Mouse (Mus musculus) cerebellum, adult 11-12 months (tissue): ENCODE measurements around the gene Nat8f5.
"Not testable (repeated sequence)": the region's sequence is repeated elsewhere in the genome, so short reads cannot be mapped to it uniquely, and the experiment has no call there.

Experiments
- DNase-seq: peaks from one replicate; pipeline ENCODE4 v3.0.0; 2022

Nat8f5 gene

GRCm38 (mm10) chr6:85820837-85821236, at the start of gene Nat8f5, which contains the start of gene Nat8f6:
Nat8f5 (minus strand) TSS chr6:85820972.
Nat8f6 (minus strand) TSS chr6:85820954.
- DNase-seq = no peak

DNA sequence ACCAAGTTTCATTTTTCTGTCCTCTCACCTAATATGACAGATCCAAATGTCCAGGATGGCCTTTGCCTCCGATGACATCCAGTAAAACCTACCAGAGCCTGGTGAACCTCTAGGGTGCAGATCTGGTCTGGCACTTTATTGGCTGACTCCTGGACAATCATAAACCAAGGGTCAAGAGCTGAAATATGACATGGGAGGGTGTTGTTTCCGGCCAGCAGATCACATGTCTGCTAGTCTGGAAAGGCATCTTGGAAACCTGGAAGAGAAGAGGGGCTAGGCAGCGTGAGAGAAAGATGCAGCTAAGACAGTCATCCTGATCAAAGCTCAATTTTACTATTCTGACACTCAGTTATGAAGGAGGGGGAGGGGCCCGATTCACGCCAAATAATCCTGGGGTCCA, 48.2 kb upstream of the Nat8f5 start, which contains the start of gene Nat8f2:
Gene Nat8f2, minus strand, starts transcription at position 153 of the 400 bp plus-strand sequence.
- not testable (repeated sequence) for DNase-seq

DNA sequence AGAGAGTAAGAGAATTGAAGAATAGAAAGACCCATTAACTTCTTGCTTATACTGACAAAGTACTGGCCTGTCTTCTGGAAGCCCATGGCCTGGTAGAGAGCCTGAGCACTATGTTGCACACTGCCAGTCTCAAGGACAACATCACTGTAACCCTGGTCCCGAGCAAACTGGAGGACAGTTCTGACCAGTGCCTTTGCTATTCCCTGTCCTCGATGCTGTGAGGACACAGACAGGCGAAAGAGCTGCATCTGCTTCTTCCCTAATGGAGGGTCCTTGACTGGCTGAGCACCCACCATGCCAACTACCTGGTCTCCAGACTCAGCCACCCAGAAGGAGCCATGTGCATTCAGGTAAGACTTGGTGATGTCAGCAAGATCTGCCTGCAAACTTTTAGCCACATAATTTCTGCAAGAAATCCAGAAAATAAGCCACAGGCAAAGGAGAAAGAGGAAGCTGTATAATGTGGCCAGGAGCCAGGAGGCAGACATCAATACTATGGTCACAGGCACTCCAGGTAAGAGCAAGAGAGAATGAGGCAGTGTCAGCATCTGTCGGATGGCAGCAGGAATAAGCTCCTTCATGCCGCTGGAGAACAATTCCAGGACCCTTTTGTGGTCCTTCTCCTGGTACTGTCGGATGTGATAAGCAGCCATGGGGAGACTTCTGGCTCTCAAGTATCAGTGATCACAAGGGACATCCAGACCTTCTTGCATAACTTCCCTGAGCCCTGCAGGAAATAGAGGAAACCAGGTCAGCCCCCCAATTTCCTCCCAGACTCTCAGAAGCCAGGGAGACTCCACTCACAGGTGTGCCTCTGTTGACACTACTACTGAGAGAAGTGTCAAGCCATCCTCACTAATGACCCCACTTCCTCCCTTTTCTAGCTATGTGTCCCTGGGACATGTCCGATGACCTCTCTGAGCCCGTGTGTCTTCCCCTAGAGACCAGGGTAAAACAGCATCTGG, 47.2 kb upstream of the Nat8f5 start:
- DNase-seq = no peak

DNA sequence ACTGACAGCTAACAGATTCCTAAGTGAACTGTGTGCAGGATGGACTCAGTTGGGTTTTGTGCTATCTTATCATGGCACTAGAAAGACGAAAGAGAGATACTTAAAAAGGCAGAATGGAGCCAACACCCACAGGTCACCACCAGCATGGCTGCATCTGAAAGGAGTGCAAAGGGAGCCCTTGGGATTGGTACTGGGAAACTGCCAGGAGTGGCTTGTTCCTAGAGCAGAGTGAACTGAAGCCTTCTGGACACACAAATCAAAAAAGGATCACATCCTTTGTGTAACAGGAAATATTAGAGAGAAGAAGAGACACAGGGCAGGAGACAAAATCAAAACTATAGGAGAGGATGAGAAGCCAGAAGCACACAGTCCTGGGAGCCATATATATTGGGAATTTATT, 46.2 kb upstream of the Nat8f5 start:
- not testable (repeated sequence) for DNase-seq

- not testable (repeated sequence) for DNase-seq
Observed at GRCm38 (mm10) chr6:85866166-85866565, 45.4 kb upstream of the Nat8f5 start.

GRCm38 (mm10) chr6:85864900-85865639, 44.3 kb upstream of the Nat8f5 start:
- peak; percentile 21 for DNase-seq

DNA sequence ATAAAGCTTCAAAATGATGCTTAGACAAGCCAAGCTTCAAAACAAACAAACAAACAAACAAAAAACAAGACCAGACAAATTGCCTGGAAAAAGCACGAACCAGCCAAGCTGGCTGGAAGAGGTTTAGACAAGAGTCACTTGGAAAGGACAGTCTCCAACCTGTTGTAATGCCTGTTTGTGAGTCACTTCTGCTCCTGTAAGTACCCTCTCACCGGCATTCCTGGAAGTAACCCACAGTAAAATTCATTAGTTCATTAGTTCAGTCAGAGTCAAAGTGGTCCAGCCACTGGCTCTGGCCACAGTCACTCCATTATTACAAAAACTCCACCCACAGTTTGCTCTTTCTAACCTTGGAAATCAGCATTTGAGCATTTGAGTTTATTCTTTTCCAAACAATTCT, 43.1 kb upstream of the Nat8f5 start:
- DNase-seq = no peak

DNA sequence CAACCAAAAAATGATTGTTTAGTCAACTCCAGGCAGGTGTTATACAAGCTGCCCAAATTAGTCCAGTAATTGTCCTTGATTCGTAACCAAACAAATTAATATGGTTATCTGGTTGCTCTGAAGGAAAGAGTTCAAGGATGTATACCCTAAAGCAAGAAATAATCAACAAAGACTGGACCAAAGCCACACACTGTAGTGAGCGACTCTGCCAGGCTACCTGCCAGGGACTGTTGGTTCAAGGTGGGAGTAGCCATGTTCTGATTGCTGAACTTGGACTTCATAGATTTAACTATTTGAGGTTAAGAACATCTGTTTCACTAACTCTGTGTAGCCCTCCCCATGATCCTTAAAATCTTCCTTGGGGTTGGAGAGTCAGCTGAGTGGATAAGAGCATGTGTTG, 42.4 kb upstream of the Nat8f5 start:
- no peak for DNase-seq

- no peak for DNase-seq
Observed at GRCm38 (mm10) chr6:85862565-85862964, 41.8 kb upstream of the Nat8f5 start.

GRCm38 (mm10) chr6:85861247-85861646, 40.5 kb upstream of the Nat8f5 start:
- no peak for DNase-seq

DNA sequence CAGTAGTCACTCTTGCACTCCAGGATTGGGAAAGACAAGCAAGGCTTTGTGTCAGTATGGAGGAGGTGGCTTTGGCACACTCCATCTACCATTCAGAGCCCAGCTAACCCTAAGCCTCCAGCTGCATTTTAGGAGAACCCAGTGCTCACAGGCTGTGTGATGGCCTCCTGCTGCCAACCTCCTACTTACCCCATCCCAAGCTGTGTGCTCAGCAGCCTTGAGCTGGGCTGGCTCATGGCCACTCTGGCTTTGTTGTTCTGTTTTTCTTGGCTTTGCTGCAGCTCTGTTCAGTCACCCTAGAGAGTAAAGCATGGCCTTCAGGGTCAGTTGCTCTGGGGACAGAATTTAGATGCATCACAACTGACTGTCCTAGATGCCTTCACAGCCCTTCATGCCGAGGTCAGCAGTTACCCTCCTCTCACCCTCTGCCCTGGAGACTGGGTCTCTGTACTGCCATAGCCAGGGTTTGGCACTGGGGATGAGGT, 35.5 kb upstream of the Nat8f5 start:
- DNase-seq = peak; percentile 71

DNA sequence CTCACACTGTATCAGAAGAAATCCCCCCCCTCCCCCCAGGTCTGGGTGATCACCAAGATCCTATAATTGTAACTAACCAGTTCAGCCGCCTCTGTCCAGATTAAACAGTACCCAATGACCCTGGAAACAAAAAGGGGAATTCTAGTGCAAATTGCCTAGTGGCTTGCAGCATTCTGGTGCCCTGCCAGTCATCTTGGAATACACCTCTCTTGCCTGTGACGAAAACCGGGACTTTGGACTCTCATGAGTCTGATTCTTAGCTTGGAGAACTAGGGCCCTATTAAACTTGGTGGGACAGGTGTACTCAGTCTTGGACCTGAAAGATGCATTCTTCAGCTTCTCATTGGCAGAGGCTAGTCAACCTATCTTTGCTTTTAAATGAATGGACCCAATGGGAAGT, 32.7 kb upstream of the Nat8f5 start:
- DNase-seq = no peak

DNA sequence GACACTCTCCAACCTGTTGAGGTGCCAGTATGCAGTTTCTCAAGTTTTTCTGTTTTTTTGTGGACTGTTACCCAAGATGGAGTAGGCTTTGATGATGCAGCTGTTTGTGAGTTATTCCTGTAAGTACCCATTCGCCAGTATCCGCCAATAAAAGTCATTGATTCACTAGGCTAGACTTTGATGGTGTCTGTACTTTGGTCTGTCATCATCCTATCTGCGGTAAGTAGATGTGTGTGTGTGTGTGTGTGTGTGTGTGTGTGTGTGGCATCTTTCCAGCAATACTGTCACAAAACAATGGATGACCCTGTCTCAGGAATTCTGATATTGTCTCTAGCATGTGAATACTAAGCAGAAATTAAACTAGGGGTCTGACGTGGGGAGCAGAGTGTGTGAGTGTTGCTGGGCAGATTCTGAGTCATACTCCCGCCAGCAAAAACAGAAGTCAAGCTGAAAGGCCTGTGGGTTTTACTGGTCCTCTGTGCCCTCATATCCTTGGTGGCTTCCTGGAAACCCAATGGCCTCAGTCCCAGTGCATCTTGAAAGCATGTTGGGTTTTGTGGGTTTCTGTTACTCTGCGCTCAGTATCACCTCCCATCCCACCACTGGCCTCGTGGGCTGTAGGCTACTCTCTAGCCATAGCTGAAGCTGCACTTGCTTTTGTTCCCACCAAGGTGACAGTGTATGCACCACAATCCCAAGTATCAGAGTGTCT, 30.4 kb upstream of the Nat8f5 start:
- DNase-seq = no peak

GRCm38 (mm10) chr6:85849240-85849639, 28.5 kb upstream of the Nat8f5 start:
- no peak for DNase-seq

GRCm38 (mm10) chr6:85848140-85848539, 27.4 kb upstream of the Nat8f5 start:
- no peak for DNase-seq

- no peak for DNase-seq
Observed at GRCm38 (mm10) chr6:85846921-85847320, 26.1 kb upstream of the Nat8f5 start.

GRCm38 (mm10) chr6:85843677-85844458, 23.1 kb upstream of the Nat8f5 start:
- not testable (repeated sequence) for DNase-seq

DNA sequence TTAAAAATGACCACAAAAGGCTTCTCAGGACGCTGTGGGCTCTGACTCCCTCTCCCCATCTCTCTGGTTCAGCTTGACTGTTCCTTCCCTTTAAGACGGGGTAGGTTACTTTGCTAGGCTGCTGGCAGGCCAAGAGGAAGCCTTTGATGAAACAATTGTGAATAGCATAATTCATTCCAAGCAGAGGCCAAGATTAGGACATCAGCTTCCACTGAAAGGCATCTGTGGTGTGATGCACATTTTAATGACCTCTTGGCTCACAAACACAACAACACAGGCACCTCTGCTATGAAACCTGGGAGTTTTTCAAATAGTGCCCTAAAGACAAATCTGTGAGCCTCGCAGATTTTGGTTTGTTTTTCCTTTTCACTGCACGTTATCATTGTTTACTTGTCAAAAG, 19.2 kb upstream of the Nat8f5 start:
- DNase-seq = no peak

DNA sequence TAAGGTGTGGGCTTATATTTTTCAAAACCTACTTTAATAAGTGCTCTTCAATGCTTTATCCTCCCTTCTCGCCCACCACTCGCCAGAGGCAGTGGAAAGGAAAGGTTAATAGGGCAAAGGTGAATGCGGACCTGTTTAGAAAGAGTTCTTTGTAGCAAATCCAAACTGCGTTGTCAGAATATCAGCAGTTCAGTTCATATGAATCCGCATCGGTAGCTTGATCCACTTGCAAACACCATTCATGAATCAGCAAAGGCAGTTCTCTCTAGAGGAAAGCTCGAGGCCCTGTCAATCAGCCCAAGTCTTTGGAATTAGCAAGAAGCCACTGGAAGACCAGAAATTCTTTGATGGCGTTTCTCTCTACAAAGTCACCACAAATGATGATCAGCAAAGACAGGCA, 17.9 kb upstream of the Nat8f5 start:
- DNase-seq = no peak

GRCm38 (mm10) chr6:85837307-85837706, 16.5 kb upstream of the Nat8f5 start:
- DNase-seq = not testable (repeated sequence)

DNA sequence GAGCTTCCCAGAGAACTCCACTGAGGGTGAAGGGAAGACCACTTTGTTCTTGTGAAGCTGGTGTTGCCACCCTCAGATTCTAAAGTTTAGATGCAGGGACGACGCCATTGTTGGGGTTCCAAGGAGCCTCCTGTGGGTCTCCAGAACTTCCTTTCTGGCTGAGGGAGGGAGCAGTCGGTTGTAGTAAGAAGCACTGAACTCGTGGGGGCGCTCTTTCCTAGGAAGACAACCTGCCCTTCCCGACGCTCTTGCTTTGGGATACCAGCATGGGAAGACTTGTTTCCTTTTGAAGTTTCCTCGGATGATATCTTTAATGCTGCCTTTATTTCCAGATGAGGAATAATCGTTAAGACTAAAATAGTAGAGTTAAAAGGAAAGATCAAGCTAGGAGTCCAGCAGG, 16.1 kb upstream of the Nat8f5 start:
- DNase-seq = not testable (repeated sequence)

DNA sequence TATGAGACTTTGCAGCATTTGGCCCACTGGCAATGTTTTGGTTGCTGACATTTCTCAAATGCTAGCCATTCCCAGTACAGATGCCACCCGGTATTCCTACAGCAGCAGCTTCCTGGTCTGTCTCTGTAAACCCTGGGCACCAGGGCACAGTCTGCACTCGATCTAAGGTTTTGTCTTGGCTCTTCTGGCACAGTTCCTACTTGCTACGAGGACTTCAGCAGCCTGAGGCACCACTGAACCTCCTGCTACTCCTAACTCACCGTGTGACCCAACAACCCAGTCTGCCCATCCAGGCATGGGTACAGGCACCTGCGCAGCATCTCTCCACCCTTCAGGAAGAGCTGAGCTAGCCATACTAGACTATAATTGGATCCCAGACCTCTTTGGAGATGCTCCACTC, 15.3 kb upstream of the Nat8f5 start:
- DNase-seq = not testable (repeated sequence)
